Mouse (Mus musculus) embryonic facial prominence, embryonic 12.5 days (tissue): ENCODE results near the gene Srsf3. TPM values are rescaled to one million over a fixed set of nuclear protein-coding genes. Genes with fewer than 3 reads are reported as not detected.
A peak's percentile ranks its signal among the peaks of the same experiment; 100 is the strongest.
"Not testable (repeated sequence)": the region's sequence is repeated elsewhere in the genome, so short reads cannot be mapped to it uniquely, and the experiment has no call there.

Experiments
- ATAC-seq: fragments of 200-750 bp; cut with Nextera tagmentation; 2 replicates; pipeline ENCODE4 v1.8.0; 2017; ENCODE audit not compliant: insufficient number of reproducible peaks, insufficient read depth, low FRiP score, low TSS enrichment
- H3K27ac ChIP-seq: fragments of 300-500 bp; sonication (generic); 2 replicates; pipeline ENCODE4 v1.5.1; 2016; ENCODE audit warnings: mild to moderate bottlenecking
- H3K27me3 ChIP-seq: fragments of 300-500 bp; sonication (generic); 2 replicates; pipeline ENCODE4 v1.6.1; 2016; ENCODE audit warnings: mild to moderate bottlenecking, moderate library complexity
- H3K36me3 ChIP-seq: fragments of 300-500 bp; sonication (generic); 2 replicates; pipeline ENCODE4 v1.6.1; 2016; ENCODE audit warnings: mild to moderate bottlenecking
- H3K4me1 ChIP-seq: fragments of 300-500 bp; sonication (generic); 2 replicates; pipeline ENCODE4 v1.6.1; 2016
- H3K4me2 ChIP-seq: fragments of 300-500 bp; sonication (generic); replicated peaks from 2 replicates; pipeline ENCODE4 v1.6.1; 2016; ENCODE audit warnings: mild to moderate bottlenecking, moderate library complexity
- H3K4me3 ChIP-seq: fragments of 300-500 bp; sonication (generic); 2 replicates; pipeline ENCODE4 v1.5.1; 2016; ENCODE audit warnings: mild to moderate bottlenecking
- H3K9ac ChIP-seq: fragments of 300-500 bp; sonication (generic); 2 replicates; pipeline ENCODE4 v1.6.1; 2016; ENCODE audit warnings: mild to moderate bottlenecking, moderate library complexity
- H3K9me3 ChIP-seq: fragments of 300-500 bp; sonication (generic); 2 replicates; pipeline ENCODE4 v1.6.1; 2016; ENCODE audit warnings: mild to moderate bottlenecking, moderate library complexity
- WGBS: fragments of 180-500 bp; shearing (Covaris S2); methylation state at CpG from one replicate; pipeline ENCODE4 v1.1.7; 2016; 5-methylcytosine and 5-hydroxymethylcytosine counted together
- polyA plus RNA-seq: library from polyadenylated mRNA; unstranded; fragments of >200 nt; fragmentation: Nextera tagmentation; extraction: Ambion mirVana; gene quantifications from 2 replicates; pipeline ENCODE4 v1.2.1, GENCODE M21; 2016

Srsf3 gene
- polyA plus RNA-seq, 1 experiment from 2014 or later: 750 TPM

GRCm38 (mm10) chr17:29020444-29020843 is 12.0 kb upstream of the Srsf3 start:
- no peak overlapping the region for H3K27ac ChIP-seq
- no peak overlapping the region for H3K9ac ChIP-seq
- H3K4me3 ChIP-seq: no peak overlapping the region
- ATAC-seq: no peak
- H3K36me3 ChIP-seq: no peaks in the 10 kb centered on the region
- no peak overlapping the region for H3K4me2 ChIP-seq
- H3K4me1 ChIP-seq: peaks cover 19% of the 10 kb centered on the region
- no peaks in the 10 kb centered on the region for H3K9me3 ChIP-seq
- H3K27me3 ChIP-seq: 0 out of 2 replicates have a peak, but pooled peaks cover 5% of the 10 kb centered on the region

GRCm38 (mm10) chr17:29022230-29022819 is 10.1 kb upstream of the Srsf3 start:
- WGBS: 25% methylated on average over 15 of the region's 15 CpGs
- Histone ChIP-seq H3K4me2 (no peak overlapping the region; the same call in 1 of the 2 replicates), H3K9ac (no peak overlapping the region; the same call in 1 of the 2 replicates), H3K9me3 (no peaks in the 10 kb centered on the region), H3K4me3 (no peak overlapping the region), H3K27ac (no peak overlapping the region), H3K4me1 (peaks cover 25% of the 10 kb centered on the region), H3K36me3 (no peaks in the 10 kb centered on the region), H3K27me3 (0 out of 2 replicates have a peak, but pooled peaks cover 5% of the 10 kb centered on the region)
- 0 out of 2 replicates have a peak, but pooled peaks have one; percentile 38 for ATAC-seq

- no peak overlapping the region for H3K27ac ChIP-seq
- H3K27me3 ChIP-seq: 0 out of 2 replicates have a peak, but pooled peaks cover 5% of the 10 kb centered on the region
- no peak overlapping the region for H3K4me2 ChIP-seq
- peaks cover 25% of the 10 kb centered on the region for H3K4me1 ChIP-seq
- no peak; the same call in 1 of the 2 replicates for ATAC-seq
- H3K9ac ChIP-seq: no peak overlapping the region
- H3K4me3 ChIP-seq: no peak overlapping the region
- H3K9me3 ChIP-seq: no peaks in the 10 kb centered on the region
- no peaks in the 10 kb centered on the region for H3K36me3 ChIP-seq
- 89% methylated on average over 6 of the region's 6 CpGs for WGBS
These were observed 9.1 kb upstream of the Srsf3 start for GRCm38 (mm10) chr17:29023346-29023745.

- ATAC-seq: no peak
- WGBS: 55% methylated on average over 22 of the region's 22 CpGs
- no peak overlapping the region for H3K27ac ChIP-seq
- peaks cover 23% of the 10 kb centered on the region; the same call in 1 of the 2 replicates for H3K4me1 ChIP-seq
- no peak overlapping the region for H3K4me2 ChIP-seq
- H3K4me3 ChIP-seq: no peak overlapping the region
- 0 out of 2 replicates have a peak, but pooled peaks cover 5% of the 10 kb centered on the region for H3K27me3 ChIP-seq
- no peak overlapping the region for H3K9ac ChIP-seq
- H3K9me3 ChIP-seq: no peaks in the 10 kb centered on the region
- no peaks in the 10 kb centered on the region for H3K36me3 ChIP-seq
These were observed 8.2 kb upstream of the Srsf3 start for GRCm38 (mm10) chr17:29024047-29024892.

GRCm38 (mm10) chr17:29024896-29025565 is 7.4 kb upstream of the Srsf3 start:
- no peak overlapping the region for H3K9ac ChIP-seq
- no peak for ATAC-seq

GRCm38 (mm10) chr17:29026652-29027356 is 5.6 kb upstream of the Srsf3 start:
- no peak overlapping the region for H3K9ac ChIP-seq
- H3K27me3 ChIP-seq: 0 out of 2 replicates have a peak, but pooled peaks cover 5% of the 10 kb centered on the region
- H3K4me1 ChIP-seq: peaks cover 20% of the 10 kb centered on the region; the same call in 1 of the 2 replicates
- no peak for ATAC-seq
- no peak overlapping the region for H3K27ac ChIP-seq
- no peak overlapping the region for H3K4me3 ChIP-seq
- no peak overlapping the region for H3K4me2 ChIP-seq
- no peaks in the 10 kb centered on the region for H3K9me3 ChIP-seq
- H3K36me3 ChIP-seq: no peaks in the 10 kb centered on the region
- WGBS: 45% methylated on average over 5 of the region's 5 CpGs

More at GRCm38 (mm10) chr17:29024896-29025565, 7.4 kb upstream of the Srsf3 start:
- Histone ChIP-seq H3K36me3 (no peaks in the 10 kb centered on the region), H3K9me3 (no peaks in the 10 kb centered on the region), H3K27me3 (0 out of 2 replicates have a peak, but pooled peaks cover 5% of the 10 kb centered on the region), H3K4me3 (no peak overlapping the region), H3K27ac (peak overlapping the region; percentile 11; the same call in 1 of the 2 replicates), H3K4me1 (peaks cover 20% of the 10 kb centered on the region; the same call in 1 of the 2 replicates), H3K4me2 (no peak overlapping the region)
- WGBS: 26% methylated on average over 10 of the region's 10 CpGs

- H3K27me3 ChIP-seq: no peaks in the 10 kb centered on the region
- H3K9me3 ChIP-seq: no peaks in the 10 kb centered on the region
- ATAC-seq: no peak
- H3K9ac ChIP-seq: no peak overlapping the region
- 87% methylated on average over 6 of the region's 6 CpGs for WGBS
- no peaks in the 10 kb centered on the region for H3K36me3 ChIP-seq
- H3K27ac ChIP-seq: no peak overlapping the region
- H3K4me2 ChIP-seq: no peak overlapping the region
- H3K4me3 ChIP-seq: no peak overlapping the region
- 0 out of 2 replicates have a peak, but pooled peaks cover 10% of the 10 kb centered on the region for H3K4me1 ChIP-seq
These were observed 1.9 kb upstream of the Srsf3 start for GRCm38 (mm10) chr17:29030321-29031034.

- not testable (repeated sequence) for H3K36me3 ChIP-seq, H3K4me1 ChIP-seq, H3K9me3 ChIP-seq, ATAC-seq, H3K27me3 ChIP-seq
- Histone ChIP-seq H3K27ac (peak overlapping the region; percentile 98), H3K4me2 (peak overlapping the region; percentile 61), H3K4me3 (peak overlapping the region; percentile 83), H3K9ac (peak overlapping the region; percentile 97)
- WGBS: 47% methylated on average over 7 of the region's 7 CpGs
These were observed 1.2 kb upstream of the Srsf3 start for GRCm38 (mm10) chr17:29031085-29031711.

- H3K27ac ChIP-seq: peak overlapping the region; percentile 98
- H3K4me1 ChIP-seq: peaks cover 11% of the 10 kb centered on the region; the same call in 1 of the 2 replicates
- H3K36me3 ChIP-seq: peaks cover 6% of the 10 kb centered on the region
- under 1% methylated on average over 26 of the region's 26 CpGs for WGBS
- no peak for ATAC-seq
- H3K9me3 ChIP-seq: no peaks in the 10 kb centered on the region
- peak overlapping the region; percentile 97 for H3K9ac ChIP-seq
- H3K4me2 ChIP-seq: peak overlapping the region; percentile 61
- no peaks in the 10 kb centered on the region for H3K27me3 ChIP-seq
- peak overlapping the region; percentile 83 for H3K4me3 ChIP-seq
These were observed 606 bp upstream of the Srsf3 start for GRCm38 (mm10) chr17:29031771-29032273.

- peaks cover 22% of the 10 kb centered on the region for H3K36me3 ChIP-seq
- peak overlapping the region; percentile 83 for H3K4me3 ChIP-seq
- H3K27ac ChIP-seq: peak overlapping the region; percentile 98
- no peaks in the 10 kb centered on the region for H3K9me3 ChIP-seq
- H3K9ac ChIP-seq: peak overlapping the region; percentile 97
- no peak for ATAC-seq
- H3K4me1 ChIP-seq: peaks cover 8% of the 10 kb centered on the region; the same call in 1 of the 2 replicates
- H3K4me2 ChIP-seq: peak overlapping the region; percentile 85
- H3K27me3 ChIP-seq: no peaks in the 10 kb centered on the region
- WGBS: 0% methylated on average over 6 of the region's 6 CpGs
These were observed 1.2 kb downstream of the Srsf3 start for GRCm38 (mm10) chr17:29033569-29034061.
